Mouse (Mus musculus) bone marrow macrophage, adult 2 months (primary cell): ENCODE measurements around the gene Eml6.

ENCODE experiments used
- CTCF ChIP-seq: IDR thresholded peaks from 2 replicates; pipeline ENCODE4 v1.5.1; 2012; ENCODE audit warnings: low read depth, mild to moderate bottlenecking, low read length, moderate library complexity
- POLR2A ChIP-seq: IDR thresholded peaks from 2 replicates; pipeline ENCODE4 v1.6.1; 2012; ENCODE audit warnings: mild to moderate bottlenecking, low read depth, low read length, borderline replicate concordance

GRCm38 (mm10) chr11:29826001-29826400 lies 199.8 kb downstream of the Eml6 start:
- TF ChIP-seq CTCF (no peak), POLR2A (no peak)
